Mouse (Mus musculus) cerebellum, postnatal 25 days (tissue): Measurements from ENCODE around the gene Cwf19l1.

Source experiments
- DNase-seq, 2 experiments: peaks; one replicate each; pipeline ENCODE4 v3.0.0; 2021; ENCODE audit warnings: mixed read lengths in 2 of 2

Cwf19l1 gene

GRCm38 (mm10) chr19:44110356-44110755, 25.3 kb downstream of the Cwf19l1 start:
- no peak for DNase-seq

DNA sequence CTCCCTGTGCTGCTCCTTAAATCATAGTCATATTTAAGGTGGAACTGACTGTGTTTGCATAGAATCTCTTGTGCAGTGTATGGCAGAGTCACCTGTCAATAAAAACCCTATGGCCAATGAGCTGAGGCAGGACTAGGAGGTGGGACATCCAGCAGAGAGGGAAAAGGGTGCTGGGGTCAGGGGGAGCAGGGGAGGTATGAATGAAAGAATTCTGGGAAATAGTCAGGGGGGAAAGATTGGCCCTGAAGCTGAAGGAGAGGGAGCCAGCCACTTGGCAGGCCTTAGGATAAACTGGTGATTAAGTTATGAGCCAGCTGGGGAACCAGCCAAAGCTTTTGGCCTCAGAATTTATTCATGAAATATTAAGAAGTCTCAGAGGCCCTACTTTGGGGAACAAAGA, 26.7 kb downstream of the Cwf19l1 start:
- DNase-seq, result no peak

DNA sequence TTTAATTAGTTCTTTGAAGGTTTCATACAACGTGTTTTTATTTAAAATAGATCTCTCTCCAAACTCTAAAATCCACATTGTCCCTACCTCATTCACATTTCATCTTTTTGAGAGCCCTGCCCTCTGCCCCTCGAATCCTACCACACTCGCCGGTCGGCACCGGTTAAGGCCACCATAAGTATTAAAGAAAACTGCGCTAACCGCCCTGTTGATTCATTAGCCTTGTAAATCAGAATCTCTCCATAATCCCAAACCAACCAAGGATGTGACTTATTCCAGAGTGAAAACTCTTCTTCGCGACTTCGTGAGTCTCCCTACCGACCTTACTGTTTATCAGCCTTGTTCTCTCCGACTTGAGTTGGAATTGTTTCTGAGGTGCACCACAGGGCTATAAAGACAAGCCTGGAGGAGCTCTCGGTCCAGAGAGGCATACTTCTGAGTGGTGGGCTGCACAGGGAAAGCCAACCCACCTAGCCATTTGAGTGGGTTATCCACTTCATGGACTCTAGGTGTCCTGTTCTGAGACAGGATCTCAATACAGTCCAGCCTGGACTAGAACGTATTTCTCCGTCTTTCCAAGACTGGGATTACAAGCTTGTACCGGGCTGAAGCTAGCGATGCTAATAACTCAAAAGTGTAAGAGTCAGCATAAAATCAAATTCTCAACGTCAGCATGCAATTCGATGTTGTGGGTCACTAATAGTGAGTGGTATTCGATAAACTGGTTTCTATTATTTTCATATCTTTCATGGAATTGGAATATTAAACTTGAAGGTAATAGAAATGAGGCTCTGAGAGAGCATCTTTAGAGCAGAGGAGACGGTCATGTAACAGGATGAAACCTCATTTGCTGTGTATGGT, 27.8 kb downstream of the Cwf19l1 start:
- DNase-seq, result peak in 1 of 2 experiments; percentile 10

- DNase-seq, result peak; percentile 94 to 97
Observed at GRCm38 (mm10) chr19:44106831-44107660, 28.6 kb downstream of the Cwf19l1 start, which contains the start of gene Chuk. Gene Chuk, minus strand, starts transcription at chr19:44107480.

DNA sequence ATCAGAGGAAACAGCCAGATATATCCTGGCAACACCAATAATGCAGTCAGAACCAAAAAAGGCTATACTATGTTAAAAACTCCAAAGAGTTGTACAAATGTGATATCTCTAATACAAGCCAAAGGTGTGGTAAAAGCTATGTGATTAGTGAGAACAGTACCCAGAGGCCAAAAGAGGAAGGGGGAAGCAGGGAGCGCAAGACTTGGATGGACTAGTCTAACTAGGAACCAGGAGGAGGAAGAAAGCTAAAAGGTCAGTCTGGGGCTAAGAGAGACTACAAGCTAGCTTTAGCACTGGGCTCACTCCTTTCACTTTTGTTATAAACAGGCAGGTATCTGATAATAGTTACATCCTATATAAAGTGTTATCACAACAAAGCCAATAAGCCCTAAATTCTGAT, 31.3 kb downstream of the Cwf19l1 start:
- no peak for DNase-seq

DNA sequence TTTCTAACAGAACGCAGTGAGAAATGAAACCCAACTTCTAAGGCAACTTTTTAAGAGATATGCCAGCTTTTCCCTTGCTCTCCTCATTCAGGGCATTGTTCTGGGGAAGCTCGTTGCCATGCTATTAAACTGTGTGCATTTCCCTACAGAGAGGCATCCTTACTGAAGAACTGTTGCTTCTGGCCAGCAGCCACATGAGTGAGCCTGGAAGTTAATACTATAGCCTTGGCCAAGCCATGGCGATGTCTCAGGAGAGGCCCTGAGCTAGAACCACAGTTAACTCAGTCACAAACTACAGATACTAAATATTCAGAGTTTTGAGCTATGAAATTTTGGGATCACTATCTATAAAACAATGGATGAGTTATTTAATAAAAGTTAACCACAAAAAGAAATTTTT, 32.7 kb downstream of the Cwf19l1 start:
- DNase-seq, result no peak

GRCm38 (mm10) chr19:44100840-44101239, 34.8 kb downstream of the Cwf19l1 start:
- DNase-seq, result no peak

DNA sequence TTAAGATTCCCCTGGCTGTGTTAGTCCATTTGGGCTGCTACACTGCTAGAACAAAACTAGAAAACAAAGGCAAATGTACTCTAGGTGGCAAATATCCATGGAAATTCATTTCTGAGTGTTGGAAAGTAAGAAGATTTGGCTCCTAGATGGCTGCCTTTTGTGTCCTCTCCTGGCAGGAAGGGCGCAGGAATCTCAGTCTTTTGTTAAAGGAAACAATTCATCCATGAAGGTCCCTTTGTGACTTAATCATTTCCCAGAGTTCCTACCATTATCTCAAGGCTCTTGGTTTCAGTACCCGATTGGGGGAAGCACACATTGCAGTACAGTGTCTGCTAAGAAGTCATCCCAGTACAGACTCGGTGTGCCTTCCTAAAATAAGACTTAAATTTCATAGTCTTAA, 49.4 kb downstream of the Cwf19l1 start:
- DNase-seq, result no peak

DNA sequence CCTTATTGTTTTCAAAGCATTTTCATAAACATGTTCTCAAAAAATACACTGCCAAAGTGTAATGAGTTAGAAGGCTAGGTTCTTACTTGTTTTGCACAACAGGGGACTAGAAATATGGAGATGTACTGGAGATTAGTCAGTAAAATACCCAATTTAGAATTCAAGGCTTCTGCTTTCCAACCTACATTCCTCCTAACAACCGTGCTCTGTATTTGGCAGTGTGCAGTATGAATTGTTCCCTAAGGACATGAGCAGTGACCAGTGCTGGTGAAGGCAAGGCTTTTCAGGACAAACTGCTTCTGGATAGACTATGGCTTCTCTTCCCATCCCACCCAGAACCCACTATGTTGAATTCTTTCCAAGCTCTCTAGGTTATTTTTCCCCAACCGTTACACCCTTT, 54.8 kb downstream of the Cwf19l1 start:
- no peak for DNase-seq

- no peak for DNase-seq
Observed at GRCm38 (mm10) chr19:44080023-44080422, 55.7 kb downstream of the Cwf19l1 start.

- DNase-seq, result no peak
Observed at GRCm38 (mm10) chr19:44077024-44077423, 58.7 kb downstream of the Cwf19l1 start.

DNA sequence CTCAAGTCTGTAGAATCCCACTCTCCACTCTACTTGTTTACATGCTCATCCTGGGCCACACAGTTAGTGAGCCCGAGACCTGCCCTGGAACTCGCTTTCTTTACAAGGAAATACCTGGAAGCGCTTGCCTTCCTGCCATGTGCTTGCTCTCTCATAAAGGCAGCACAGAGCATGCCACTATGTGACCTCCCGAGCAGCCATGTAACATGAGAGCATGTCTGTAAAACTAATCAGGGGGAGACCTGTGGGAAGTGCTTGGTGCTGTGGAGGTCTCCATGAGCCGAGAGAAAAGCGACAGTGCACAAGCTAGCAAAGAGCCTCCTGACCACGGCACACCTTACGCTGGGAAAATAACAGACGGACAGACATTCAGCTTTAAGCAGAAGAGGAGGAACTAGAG, 59.2 kb downstream of the Cwf19l1 start:
- no peak for DNase-seq

DNA sequence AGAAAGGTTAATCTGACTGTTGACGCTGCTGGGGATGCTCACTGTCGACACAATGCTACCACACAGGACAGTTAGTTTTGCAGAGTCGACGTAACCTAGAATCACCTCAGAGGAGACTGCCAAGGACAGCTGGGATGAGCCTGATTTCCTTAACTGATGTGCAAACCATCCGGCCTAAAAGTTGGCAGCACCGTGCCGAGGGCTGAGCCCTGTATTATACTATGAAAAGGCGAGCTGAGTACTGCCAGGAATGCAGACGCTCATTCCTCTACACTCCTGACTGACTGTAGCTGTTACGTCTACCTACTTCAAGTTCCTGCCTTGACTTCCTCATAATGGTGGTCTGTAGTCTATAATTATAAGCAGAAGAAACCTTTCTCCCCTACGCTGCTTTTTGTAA, 60.7 kb downstream of the Cwf19l1 start:
- DNase-seq, result no peak

- no peak for DNase-seq
Observed at GRCm38 (mm10) chr19:44071166-44071565, 64.5 kb downstream of the Cwf19l1 start.

- no peak for DNase-seq
Observed at GRCm38 (mm10) chr19:44069914-44070232, 65.8 kb downstream of the Cwf19l1 start.

DNA sequence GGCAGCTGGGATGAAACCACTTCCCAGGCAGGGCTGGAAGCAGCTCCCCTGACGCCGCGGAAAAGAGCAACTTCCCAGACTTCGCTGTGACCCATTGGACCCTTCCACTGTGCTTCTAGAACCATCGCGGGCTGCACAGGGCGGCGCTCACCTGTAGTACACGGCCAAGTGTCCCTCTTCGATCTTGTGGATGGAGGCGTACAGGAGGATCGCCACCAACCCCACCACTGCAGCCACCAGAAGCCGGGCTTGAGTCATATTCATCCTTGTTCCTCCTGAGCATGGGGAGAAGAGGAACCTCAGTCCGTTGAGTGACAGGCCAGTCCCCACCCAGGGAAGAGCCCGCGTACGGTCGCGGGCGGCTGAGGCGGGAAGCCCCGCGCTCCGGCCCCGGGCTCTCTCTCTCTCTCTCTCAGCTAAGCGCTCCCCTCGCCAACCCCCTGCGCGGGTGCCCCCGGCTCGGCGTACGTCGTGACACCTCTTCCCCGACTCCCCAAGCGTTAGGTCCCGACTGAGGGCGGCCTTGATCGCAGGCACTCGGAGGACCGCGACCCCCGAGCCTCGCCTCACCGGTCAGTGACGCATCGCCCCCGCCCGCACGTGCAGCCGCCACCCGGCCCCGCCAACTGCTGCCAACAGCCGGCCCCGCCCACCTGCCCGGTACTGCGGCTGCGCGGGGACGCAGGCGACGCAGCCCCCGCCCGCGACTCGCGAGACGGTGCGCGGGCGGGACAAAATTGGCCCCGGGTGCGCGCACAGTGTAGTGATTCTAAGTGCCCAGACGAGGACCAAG, 66.4 kb downstream of the Cwf19l1 start, which contains the start of gene Erlin1:
Gene Erlin1, minus strand, starts transcription at position 665 of the 793 bp plus-strand sequence.
- DNase-seq, result peak; percentile 94 to 98

- no peak for DNase-seq
Observed at GRCm38 (mm10) chr19:44068232-44068631, 67.4 kb downstream of the Cwf19l1 start.

- DNase-seq, result no peak
Observed at GRCm38 (mm10) chr19:44067323-44068049, 68.2 kb downstream of the Cwf19l1 start.

GRCm38 (mm10) chr19:44064734-44065133, 70.9 kb downstream of the Cwf19l1 start:
- DNase-seq, result no peak

DNA sequence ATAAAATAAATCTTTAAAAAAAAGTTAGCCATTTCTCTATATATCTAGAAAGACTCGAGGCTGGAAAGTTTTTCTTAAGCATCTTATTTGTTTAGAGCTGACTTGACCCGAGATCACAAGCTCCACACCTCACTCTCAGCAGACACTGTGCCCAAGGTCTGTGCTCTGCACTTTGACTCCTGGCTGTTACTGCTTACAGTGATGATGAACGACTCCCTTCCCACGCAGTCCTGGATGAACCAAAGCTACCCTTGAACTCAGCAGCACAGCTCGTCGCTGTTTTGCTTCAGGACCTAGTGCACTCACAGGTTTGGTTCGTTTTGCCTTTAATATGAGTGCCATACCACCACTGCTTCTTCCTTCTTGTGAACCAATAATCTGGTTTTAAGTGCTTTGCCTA, 71.9 kb downstream of the Cwf19l1 start:
- DNase-seq, result no peak

GRCm38 (mm10) chr19:44060226-44060625, 75.5 kb downstream of the Cwf19l1 start:
- no peak for DNase-seq
